Mouse (Mus musculus) embryo, embryonic 10.5 days (tissue): ENCODE results near the gene Gucy1a1.

Experiments
- DNase-seq: peaks from one replicate; pipeline ENCODE4 v3.0.0-alpha.2; 2015; ENCODE audit warnings: low spot score

The Gucy1a1 gene

DNA sequence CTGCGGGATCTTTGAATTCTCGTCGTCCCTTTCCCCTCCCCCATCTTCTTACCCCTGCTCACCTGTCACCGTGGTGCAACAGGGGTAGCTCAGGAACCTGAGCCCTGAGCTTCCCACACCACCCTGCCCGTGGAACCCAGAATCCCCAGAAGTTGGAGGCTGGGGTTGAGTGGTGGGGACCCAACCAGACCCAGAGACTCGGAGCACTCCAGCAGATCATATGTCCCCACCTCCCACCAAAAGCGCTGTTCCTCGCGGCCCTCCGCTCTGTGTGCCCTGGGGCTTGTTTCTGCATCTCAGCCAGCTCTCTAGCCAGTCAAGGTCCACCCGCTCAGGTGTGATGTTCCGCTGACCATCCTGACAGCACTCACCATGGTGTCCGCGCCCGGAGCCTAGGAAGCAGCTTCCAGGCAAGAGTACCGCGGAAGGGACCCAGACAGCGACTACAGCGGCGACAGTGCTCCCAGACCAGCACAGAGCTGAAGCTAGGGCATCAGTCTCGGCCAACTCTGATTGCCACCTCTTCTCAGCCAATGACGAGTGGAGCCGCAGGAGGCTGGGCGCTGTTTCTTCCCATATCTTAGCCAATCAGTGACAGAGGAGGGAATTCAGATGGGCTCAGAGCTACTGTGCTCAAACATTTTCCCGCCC lies 71.3 kb downstream of the Gucy1a1 start, which contains the start of gene Gucy1b1:
Gucy1b1 (minus strand) TSS at position 489 of the 651 bp plus-strand sequence.
- peak; percentile 85 for DNase-seq

DNA sequence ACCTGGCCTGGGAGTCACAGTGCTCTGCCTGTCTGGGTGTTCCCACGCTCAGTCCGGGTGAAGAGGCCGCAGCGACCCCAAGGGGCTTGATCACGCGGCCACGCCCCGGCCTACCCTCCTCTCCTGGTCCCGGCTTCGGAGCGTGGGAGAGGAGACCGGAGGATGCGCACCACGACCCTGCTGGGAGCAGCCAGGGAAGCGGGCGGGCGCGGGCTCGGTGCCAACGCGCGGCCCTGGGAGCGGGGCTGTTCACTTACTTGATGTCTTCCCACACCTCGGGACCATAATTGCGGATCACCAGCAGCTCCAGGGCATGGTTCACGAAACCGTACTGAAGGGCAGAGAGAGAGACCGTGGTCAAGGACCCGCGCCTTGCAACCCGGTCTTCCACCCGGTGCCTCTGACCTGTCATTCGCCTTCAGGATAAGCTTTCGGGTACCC lies 71.8 kb downstream of the Gucy1a1 start:
- peak; percentile 60 for DNase-seq

DNA sequence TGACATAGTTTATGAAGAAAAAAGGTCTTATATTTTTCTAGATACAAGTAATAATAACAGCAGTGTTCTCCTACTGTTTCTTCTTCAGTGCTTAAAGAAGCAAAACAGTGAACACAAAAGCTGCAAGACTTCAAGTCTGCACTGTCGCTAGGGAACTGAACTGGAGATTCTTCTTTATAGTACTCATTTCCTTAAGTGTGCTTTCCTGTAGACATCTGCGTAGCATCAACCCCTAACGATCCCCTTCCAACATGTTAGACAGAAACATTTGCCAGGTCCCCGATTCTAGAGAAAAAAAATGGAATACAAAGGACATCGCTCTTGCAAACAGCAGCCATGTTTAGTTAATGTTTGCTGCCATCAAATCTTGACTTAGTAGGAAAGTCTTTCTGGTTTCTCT lies 77.8 kb downstream of the Gucy1a1 start:
- no peak for DNase-seq

DNA sequence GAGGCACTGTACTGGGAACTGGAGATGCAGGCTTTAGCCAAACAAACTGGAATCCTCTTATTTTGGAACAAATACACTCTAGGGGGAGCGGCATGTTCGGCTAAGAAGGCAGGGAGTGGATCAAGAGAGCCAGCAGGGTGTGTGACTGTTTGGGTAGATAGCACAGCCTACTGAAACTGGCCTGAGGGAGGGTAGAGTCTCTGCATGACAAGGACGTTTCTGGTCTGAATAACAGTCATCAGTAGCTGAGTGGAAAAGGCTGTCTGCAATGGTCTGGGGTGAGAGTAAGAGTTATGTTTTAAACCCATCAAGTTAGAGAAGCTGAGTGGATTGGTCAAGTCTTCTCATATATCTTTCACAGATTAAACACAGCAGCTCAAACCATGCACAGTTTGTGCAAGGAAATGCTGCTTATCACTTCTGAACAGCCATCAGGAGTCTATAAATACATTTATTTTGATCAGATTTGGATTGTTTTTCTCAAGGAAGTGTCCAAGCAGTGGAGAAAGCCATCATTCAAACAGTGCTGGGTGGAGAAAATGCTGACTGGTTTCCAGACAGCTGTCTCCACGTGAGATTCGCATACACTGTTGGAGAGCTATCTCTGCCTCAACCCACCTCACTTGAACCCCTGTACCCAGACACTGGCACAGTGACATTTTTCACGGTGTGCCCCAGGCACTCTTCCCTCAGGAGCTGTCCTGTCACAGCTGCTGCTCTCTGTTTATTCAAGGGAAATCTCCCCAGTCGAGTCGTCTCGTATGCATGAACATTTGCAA lies 84.0 kb downstream of the Gucy1a1 start:
- no peak for DNase-seq

DNA sequence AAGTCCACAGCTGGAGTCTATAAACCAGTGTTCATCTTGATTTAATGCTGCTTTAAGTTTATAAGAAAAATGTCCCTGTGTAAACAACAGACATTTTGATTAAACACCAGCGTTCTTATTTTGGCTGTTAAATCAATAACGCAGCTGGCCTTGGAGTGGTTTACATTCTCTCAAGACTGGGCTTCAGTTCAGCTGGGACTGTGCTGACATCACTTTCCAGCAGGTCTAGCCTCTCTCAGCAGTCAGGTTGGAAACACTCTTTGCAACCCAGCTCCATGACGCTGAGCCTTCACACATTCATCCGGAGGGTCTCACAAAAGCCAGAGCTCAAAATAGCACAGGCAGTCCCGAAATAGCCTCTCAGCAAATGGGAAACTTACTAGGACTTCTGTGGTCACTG lies 88.4 kb downstream of the Gucy1a1 start:
- DNase-seq = no peak

DNA sequence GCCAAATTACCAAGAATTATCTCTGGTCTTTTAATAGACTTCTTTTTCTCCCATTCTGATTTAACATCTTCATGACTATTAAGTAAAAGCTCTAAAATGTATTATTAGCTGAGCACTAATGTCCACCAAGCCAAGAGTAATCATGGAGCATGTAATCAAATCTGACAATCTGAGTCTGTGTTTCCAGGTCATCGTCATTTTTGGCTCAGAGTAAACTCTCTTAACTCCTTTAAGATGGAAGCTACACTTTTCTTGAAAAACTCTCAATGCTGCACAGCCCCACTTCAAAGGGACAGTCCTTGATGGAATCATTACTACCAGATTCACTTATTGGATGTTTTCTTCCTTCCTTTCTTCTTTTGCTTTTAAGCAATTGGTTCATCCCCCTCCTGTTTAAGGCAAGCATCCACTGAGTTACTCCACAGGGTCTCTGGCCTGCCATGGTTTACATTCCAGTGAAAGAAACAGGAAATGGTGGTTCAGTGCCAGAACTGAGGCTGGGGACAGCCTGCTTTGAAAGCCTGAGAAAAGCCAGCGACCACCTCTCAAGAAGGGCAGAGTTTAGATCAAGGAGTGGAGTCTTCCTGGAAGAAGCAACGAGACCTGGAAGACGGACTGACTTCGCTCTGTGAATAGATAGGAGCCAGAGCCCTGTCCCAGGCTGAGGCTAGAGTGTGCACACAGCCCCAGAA lies 91.2 kb downstream of the Gucy1a1 start:
- peak; percentile 14 for DNase-seq

DNA sequence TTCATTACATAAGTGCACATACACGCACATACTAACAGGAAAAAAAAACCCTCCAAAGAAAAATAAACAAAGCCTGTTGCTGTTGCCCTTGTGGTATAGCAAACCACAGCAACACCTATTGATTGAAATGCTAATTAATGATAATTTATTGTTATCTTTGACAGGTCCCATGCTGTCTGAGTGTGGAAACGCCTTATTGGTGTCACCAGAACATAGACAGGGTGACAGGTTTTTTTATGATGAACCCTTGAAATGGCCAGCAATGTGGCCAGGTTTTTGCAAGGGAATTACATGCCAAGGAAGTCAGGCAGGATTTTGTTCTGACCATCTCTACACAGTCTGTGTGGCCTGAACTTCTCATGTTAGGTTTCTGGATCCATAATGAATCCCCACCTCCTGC lies 93.6 kb downstream of the Gucy1a1 start:
- DNase-seq = no peak

DNA sequence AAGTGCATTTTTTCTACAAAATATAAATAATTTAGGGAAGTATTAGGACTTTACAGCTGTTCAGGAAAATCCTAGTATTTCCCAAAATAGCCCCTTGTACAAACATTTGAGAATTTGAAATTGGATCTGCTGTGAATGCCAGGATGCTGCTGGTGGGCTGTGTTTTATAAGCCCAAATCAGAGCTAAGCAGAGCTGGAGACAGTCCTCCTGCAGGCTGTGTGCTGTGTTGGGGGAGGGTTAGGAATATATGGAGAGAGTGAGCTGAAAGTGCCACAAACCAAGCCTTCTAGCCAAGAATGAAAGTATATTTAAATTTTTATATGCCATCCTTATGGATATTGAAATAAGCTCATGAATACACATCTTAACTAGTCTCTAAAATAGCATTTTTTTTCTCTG lies 94.1 kb downstream of the Gucy1a1 start:
- DNase-seq = peak; percentile 34

DNA sequence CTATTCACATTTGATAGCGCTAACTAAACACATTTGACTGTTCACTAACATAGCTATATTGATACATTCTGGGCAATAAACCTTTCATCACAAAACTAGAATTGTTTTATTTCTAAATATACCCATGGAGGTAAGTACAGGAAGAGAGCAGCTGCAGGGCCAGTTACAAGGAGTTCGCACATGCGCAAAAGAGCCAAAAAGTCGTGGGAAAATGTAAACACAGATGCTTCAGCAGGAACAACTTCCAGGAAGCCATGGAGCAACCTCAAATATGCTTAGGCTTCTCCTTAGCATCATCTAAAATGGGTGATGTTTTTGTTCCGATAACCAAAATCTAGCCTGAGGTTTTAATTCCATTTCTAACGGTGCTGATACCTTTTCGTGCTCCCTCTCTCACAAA lies 96.9 kb downstream of the Gucy1a1 start:
- DNase-seq = peak; percentile 31

DNA sequence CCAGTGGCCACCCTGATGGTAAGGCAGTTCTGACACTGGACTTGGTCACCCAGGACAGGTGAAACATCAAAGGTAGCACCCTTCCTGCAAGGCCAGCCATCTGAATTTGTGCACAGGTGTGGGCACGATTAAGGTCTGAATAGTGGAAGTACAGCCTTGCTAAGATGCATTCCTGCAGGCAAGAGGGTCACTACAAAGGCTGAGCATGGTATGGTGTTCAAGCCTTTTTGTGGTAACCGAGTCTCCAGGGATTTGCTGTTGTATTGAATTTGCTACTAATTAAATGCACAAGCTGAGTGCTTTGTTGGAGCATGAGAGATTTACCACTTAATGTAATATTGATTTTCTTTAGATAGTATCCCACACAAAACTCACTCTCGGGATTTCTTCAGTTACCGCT lies 97.5 kb downstream of the Gucy1a1 start:
- DNase-seq = peak; percentile 15

DNA sequence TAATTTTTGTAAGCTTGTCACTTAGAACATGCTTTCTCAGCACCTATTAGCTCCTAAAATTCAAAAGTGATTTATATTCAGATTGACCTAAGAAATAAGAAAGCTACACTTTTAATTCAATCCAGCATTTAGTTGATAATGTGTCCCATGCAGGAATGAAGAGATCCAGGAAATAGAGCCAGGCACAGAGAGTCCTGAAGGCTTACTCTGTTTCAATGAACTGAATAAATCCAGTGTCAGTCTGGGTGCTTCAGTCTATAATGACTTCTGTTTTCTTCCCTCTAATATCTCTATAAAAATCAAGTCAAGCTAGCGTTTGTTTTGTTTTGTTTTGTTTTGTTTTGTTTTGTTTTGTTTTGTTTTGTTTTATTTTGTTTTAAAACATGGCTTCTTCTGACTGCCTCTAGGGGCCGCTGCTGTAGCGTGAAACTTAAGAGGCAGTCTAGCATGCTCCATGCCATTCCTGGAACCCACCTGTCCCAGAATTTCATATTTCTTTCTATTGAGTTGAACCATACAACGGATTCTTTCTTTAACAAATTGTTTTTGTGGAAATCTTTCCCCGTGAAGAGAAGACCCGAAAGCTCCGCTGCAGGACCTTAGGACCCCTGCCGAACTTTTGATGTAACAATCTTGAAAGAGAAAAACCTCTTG lies 98.4 kb downstream of the Gucy1a1 start:
- peak; percentile 69 for DNase-seq

DNA sequence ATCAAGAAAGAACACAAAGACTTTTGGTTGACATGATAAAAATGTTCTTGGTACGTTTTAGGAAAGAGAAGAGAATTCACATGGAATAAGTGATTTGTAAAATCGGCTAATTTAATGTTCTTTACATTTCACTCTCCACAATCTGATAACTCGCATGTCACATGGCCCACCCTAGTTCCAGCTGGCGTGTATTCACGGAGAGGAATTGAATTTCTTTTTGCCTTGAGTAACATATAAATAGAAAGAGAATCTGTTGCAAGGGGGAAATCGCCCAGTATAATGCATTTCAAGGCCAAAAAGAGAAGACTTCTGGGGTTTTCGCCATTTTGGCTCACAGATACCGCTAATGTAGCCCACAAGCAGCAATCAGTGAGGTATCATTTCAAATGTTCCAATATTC lies 99.5 kb downstream of the Gucy1a1 start:
- no peak for DNase-seq

DNA sequence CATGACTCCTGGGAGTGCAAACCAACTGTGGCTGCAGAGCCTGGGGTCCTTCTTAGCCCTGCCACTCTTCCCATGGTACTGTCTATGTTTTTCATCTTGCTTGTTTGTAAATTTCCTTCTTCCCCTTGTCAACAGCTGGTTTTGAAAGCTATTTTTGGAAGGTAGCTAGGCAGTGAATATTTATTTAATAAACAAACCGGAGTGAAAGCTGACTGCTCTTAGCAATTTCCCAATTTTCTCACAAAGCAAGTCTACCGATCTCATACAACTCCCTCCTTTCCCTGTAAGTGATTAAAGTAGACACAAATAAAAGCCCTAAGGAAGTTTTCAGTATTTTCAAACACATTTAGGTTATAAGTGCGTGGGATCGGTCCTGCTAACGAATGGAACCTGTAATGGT lies 100.7 kb downstream of the Gucy1a1 start:
- DNase-seq = no peak

DNA sequence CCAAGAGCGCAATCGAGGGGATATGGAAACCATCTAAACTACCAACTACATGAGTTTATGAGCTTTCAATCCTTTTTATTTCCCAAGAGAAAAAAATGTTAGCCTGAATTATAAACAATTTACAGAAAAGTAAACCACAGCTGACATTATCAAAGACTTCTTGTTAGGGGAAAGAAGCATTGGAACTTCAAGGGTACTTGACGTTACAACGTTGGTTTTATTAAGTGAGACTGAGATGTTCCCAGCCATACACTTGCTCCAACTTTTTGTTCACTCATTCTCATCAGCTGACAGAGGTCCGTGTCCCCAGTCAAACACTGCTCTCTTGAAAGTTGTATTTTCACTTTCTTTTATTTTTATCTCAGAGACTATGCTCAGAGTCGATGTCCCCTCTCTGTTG lies 101.9 kb downstream of the Gucy1a1 start:
- no peak for DNase-seq
